Comparison of ENCODE assay signal across 8 mouse cellular contexts in genomic region chr11:119033874-119034558, GRCm38 (mm10). TPM values are rescaled to one million over a fixed set of nuclear protein-coding genes. Genes with fewer than 3 reads are reported as not detected.
DNase-seq lines count a peak whose midpoint lies in the region; ATAC-seq lines count a peak whose summit lies in the region.

No protein-coding gene starts in this region.

- 0 out of 2 replicates have a peak, but pooled peaks have one; percentile 12 for ATAC-seq in embryonic facial prominence, embryonic 12.5 days (ENCODE audit: insufficient number of reproducible peaks, insufficient read depth, low FRiP score, low TSS enrichment)
- no peak for ATAC-seq in heart, embryonic 13.5 days (ENCODE audit: extremely low read depth, insufficient number of reproducible peaks, low FRiP score, low TSS enrichment)
- ATAC-seq in kidney, embryonic 16.5 days (ENCODE audit: low FRiP score, low TSS enrichment) = peak; percentile 30; the same call in 1 of the 2 replicates
- ATAC-seq in lung, embryonic 15.5 days (ENCODE audit: borderline replicate concordance, extremely low read depth, low FRiP score, low TSS enrichment) = peak; percentile 34; the same call in 1 of the 2 replicates
- ATAC-seq in neutrophil, adult 5-6 weeks (ENCODE audit: extremely low read depth, insufficient number of reproducible peaks, low FRiP score, poor library complexity, severe bottlenecking) = peak; percentile 84

- DNase-seq in CD8-positive naive resting alpha-beta T cell, adult 2 months (ENCODE audit: low read depth in 2 of 2, low spot score in 2 of 2) = peak; percentile 77 to 87
- DNase-seq in adrenal gland, adult 8-10 months = peak; percentile 66
- DNase-seq in thymus, postnatal 4 days = peak; percentile 95

- no peak overlapping the region for H3K27ac ChIP-seq in embryonic facial prominence, embryonic 12.5 days
- no peak overlapping the region for H3K27ac ChIP-seq in heart, embryonic 13.5 days (replicated peaks)
- no peak overlapping the region for H3K27ac ChIP-seq in kidney, embryonic 16.5 days (ENCODE audit: low read length)
- no peak overlapping the region for H3K27ac ChIP-seq in lung, embryonic 15.5 days

- H3K4me2 ChIP-seq in embryonic facial prominence, embryonic 12.5 days (replicated peaks) = peak overlapping the region; percentile 50
- peak overlapping the region; percentile 62 for H3K4me2 ChIP-seq in heart, embryonic 13.5 days
- peak overlapping the region; percentile 43 for H3K4me2 ChIP-seq in kidney, embryonic 16.5 days (replicated peaks; ENCODE audit: low read depth, low read length)
- peak overlapping the region; percentile 56 for H3K4me2 ChIP-seq in lung, embryonic 15.5 days

- H3K36me3 ChIP-seq in embryonic facial prominence, embryonic 12.5 days = peaks cover 30% of the 10 kb centered on the region
- H3K36me3 ChIP-seq in heart, embryonic 13.5 days = peaks cover 28% of the 10 kb centered on the region
- H3K36me3 ChIP-seq in kidney, embryonic 16.5 days (ENCODE audit: insufficient read depth, low read length) = peaks cover 26% of the 10 kb centered on the region
- peaks cover 26% of the 10 kb centered on the region for H3K36me3 ChIP-seq in lung, embryonic 15.5 days

- no peaks in the 10 kb centered on the region for H3K9me3 ChIP-seq in embryonic facial prominence, embryonic 12.5 days
- no peaks in the 10 kb centered on the region for H3K9me3 ChIP-seq in heart, embryonic 13.5 days
- H3K9me3 ChIP-seq in kidney, embryonic 16.5 days (ENCODE audit: low read length) = no peaks in the 10 kb centered on the region
- H3K9me3 ChIP-seq in lung, embryonic 15.5 days = no peaks in the 10 kb centered on the region

- 1% methylated on average over 26 of the region's 26 CpGs for WGBS in embryonic facial prominence, embryonic 12.5 days
- WGBS in heart, embryonic 13.5 days = under 1% methylated on average over 26 of the region's 26 CpGs
- WGBS in kidney, embryonic 16.5 days = 1% methylated on average over 26 of the region's 26 CpGs
- WGBS in lung, embryonic 15.5 days = 1% methylated on average over 26 of the region's 26 CpGs

- peak overlapping the region; percentile 42; the same call in 1 of the 2 replicates for H3K9ac ChIP-seq in embryonic facial prominence, embryonic 12.5 days
- peak overlapping the region; percentile 48; the same call in 1 of the 2 replicates for H3K9ac ChIP-seq in heart, embryonic 13.5 days
- H3K9ac ChIP-seq in kidney, embryonic 16.5 days (replicated peaks; ENCODE audit: low read length) = no peak overlapping the region
- H3K9ac ChIP-seq in lung, embryonic 15.5 days = no peak overlapping the region

- peak overlapping the region; percentile 27 for H3K4me3 ChIP-seq in embryonic facial prominence, embryonic 12.5 days
- H3K4me3 ChIP-seq in heart, embryonic 13.5 days = peak overlapping the region; percentile 35
- peak overlapping the region; percentile 30 for H3K4me3 ChIP-seq in kidney, embryonic 16.5 days (ENCODE audit: low read length)
- peak overlapping the region; percentile 29 for H3K4me3 ChIP-seq in lung, embryonic 15.5 days

- peaks cover 39% of the 10 kb centered on the region for H3K27me3 ChIP-seq in embryonic facial prominence, embryonic 12.5 days
- H3K27me3 ChIP-seq in heart, embryonic 13.5 days (replicated peaks) = peaks cover 61% of the 10 kb centered on the region
- peaks cover 48% of the 10 kb centered on the region for H3K27me3 ChIP-seq in kidney, embryonic 16.5 days (ENCODE audit: insufficient read depth, low read length)
- peaks cover 60% of the 10 kb centered on the region for H3K27me3 ChIP-seq in lung, embryonic 15.5 days

- peaks cover 40% of the 10 kb centered on the region for H3K4me1 ChIP-seq in embryonic facial prominence, embryonic 12.5 days
- H3K4me1 ChIP-seq in heart, embryonic 13.5 days = peaks cover 41% of the 10 kb centered on the region
- peaks cover 21% of the 10 kb centered on the region for H3K4me1 ChIP-seq in kidney, embryonic 16.5 days (ENCODE audit: insufficient read depth, low read length)
- peaks cover 38% of the 10 kb centered on the region for H3K4me1 ChIP-seq in lung, embryonic 15.5 days

RNA-seq across cellular contexts. Expression of gene Cbx8, which starts 6.8 kb away (rescaled TPM):
- total RNA-seq in adrenal gland, adult 8-10 months (2022) = 10 to 100 TPM; 15.3 to 24.0 (median 16.5) TPM
- polyA plus RNA-seq in embryonic facial prominence, embryonic 12.5 days (2016; fragmentation: Nextera tagmentation; extraction: Ambion mirVana) = 9.4 and 10.8 TPM in 2 replicates
- 6.1 and 7.0 TPM in 2 replicates for polyA plus RNA-seq in heart, embryonic 13.5 days (2015; fragmentation: Nextera tagmentation; extraction: Ambion mirVana)
- polyA plus RNA-seq in kidney, embryonic 16.5 days (2015; fragmentation: Nextera tagmentation; extraction: Ambion mirVana) = 8.2 and 8.5 TPM in 2 replicates
- polyA plus RNA-seq in lung, embryonic 15.5 days (2015; fragmentation: Nextera tagmentation; extraction: Ambion mirVana) = 9.4 and 11.3 TPM in 2 replicates
- 2.2 and 4.8 TPM in 2 replicates for total RNA-seq in neutrophil, adult 5-6 weeks (2017)

RNA-seq across cellular contexts. Expression of gene Cbx2, which starts 11.3 kb away (rescaled TPM):
- 1 to 10 TPM; 4.6 to 8.1 (median 5.6) TPM for total RNA-seq in adrenal gland, adult 8-10 months (2022)
- polyA plus RNA-seq in embryonic facial prominence, embryonic 12.5 days (2016; fragmentation: Nextera tagmentation; extraction: Ambion mirVana) = 103 and 105 TPM in 2 replicates
- polyA plus RNA-seq in heart, embryonic 13.5 days (2015; fragmentation: Nextera tagmentation; extraction: Ambion mirVana) = 17.6 and 18.9 TPM in 2 replicates
- 35.5 and 37.3 TPM in 2 replicates for polyA plus RNA-seq in kidney, embryonic 16.5 days (2015; fragmentation: Nextera tagmentation; extraction: Ambion mirVana)
- polyA plus RNA-seq in lung, embryonic 15.5 days (2015; fragmentation: Nextera tagmentation; extraction: Ambion mirVana) = 36.7 and 38.3 TPM in 2 replicates
- 1.3 and 1.5 TPM in 2 replicates for total RNA-seq in neutrophil, adult 5-6 weeks (2017)

RNA-seq across cellular contexts. Expression of gene Enpp7, which starts 46.0 kb away (rescaled TPM):
- not detected for total RNA-seq in adrenal gland, adult 8-10 months (2022)
- not detected in 2 replicates for polyA plus RNA-seq in embryonic facial prominence, embryonic 12.5 days (2016; fragmentation: Nextera tagmentation; extraction: Ambion mirVana)
- polyA plus RNA-seq in heart, embryonic 13.5 days (2015; fragmentation: Nextera tagmentation; extraction: Ambion mirVana) = not detected in 2 replicates
- not detected in 2 replicates for polyA plus RNA-seq in kidney, embryonic 16.5 days (2015; fragmentation: Nextera tagmentation; extraction: Ambion mirVana)
- not detected in 2 replicates for polyA plus RNA-seq in lung, embryonic 15.5 days (2015; fragmentation: Nextera tagmentation; extraction: Ambion mirVana)
- not detected in 2 replicates for total RNA-seq in neutrophil, adult 5-6 weeks (2017)

RNA-seq across cellular contexts. Expression of gene Cbx4, which starts 52.0 kb away (rescaled TPM):
- 100 to 1,000 TPM in 1 of 4 experiments, 10 to 100 TPM in 3; 70.8 to 227 (median 87.4) TPM for total RNA-seq in adrenal gland, adult 8-10 months (2022)
- 11.7 and 12.3 TPM in 2 replicates for polyA plus RNA-seq in embryonic facial prominence, embryonic 12.5 days (2016; fragmentation: Nextera tagmentation; extraction: Ambion mirVana)
- 8.0 and 9.5 TPM in 2 replicates for polyA plus RNA-seq in heart, embryonic 13.5 days (2015; fragmentation: Nextera tagmentation; extraction: Ambion mirVana)
- 9.9 and 10.9 TPM in 2 replicates for polyA plus RNA-seq in kidney, embryonic 16.5 days (2015; fragmentation: Nextera tagmentation; extraction: Ambion mirVana)
- 13.3 and 14.1 TPM in 2 replicates for polyA plus RNA-seq in lung, embryonic 15.5 days (2015; fragmentation: Nextera tagmentation; extraction: Ambion mirVana)
- total RNA-seq in neutrophil, adult 5-6 weeks (2017) = 27.6 and 31.0 TPM in 2 replicates

Comparison
In these comparisons a context has a peak if more than half of its experiments do, and no peak if none do; other contexts are left out.
1. H3K9ac ChIP-seq: peak in embryonic facial prominence, embryonic 12.5 days (single experiment) and heart, embryonic 13.5 days (single experiment); none in kidney, embryonic 16.5 days (single experiment) and lung, embryonic 15.5 days (single experiment).
2. Peak in every context shown above with its lines, with median percentiles within 50 percentile points of each other: DNase-seq, H3K4me2 ChIP-seq and H3K4me3 ChIP-seq.